Comparison of ENCODE assay signal across 9 mouse cellular contexts in the genomic region with DNA sequence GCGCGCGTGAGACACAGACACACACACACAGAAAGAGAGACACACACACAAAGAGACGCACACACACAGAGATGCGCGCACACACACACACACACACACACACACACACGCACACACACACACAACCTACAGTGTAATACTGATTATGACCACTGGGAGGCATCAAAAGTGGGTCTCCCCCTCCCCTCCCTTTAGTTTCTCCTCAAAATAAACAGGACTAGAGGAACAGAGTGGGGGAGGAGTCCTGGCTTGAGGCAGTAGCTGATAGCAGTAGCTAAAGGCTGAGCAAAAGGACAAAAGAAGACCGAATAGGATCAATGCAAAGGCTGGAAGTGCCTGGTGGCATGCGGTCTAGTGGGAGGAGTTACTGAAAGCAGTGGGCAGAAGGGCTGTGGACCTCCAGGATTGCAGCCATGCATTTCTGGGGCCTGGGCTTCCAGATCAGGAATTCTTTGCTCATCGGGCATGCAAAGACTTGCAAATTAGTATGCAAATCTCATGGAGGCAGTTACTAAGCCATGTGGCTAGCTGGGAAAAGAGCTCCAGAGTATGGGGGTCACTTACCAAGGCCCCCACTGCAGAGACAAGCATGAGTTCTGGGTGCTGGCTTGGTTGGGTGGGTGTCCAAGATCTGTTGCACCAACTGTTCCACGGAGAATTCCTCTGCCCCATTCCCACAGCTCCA. TPM values are rescaled to one million over a fixed set of nuclear protein-coding genes. Genes with fewer than 3 reads are reported as not detected.
DNase-seq lines count a peak whose midpoint lies in the region; ATAC-seq and TF ChIP-seq lines count a peak whose summit lies in the region.
"Had no signal": no experiment of that assay in that cellular context is flagged by ENCODE, and none has a peak within 500 bp of the region (broad histone marks: within the 10 kb centered on the region; RNA-seq: fewer than 3 reads in every experiment).

No protein-coding gene starts in this region.

- H3K27ac ChIP-seq in kidney, embryonic 16.5 days (ENCODE audit: low read length): 0 out of 2 replicates have a peak overlapping the region, but pooled peaks have one; percentile 3
- peak overlapping the region; percentile 50; the same call in 1 of the 2 replicates for H3K27ac ChIP-seq in ES-E14 (ENCODE audit: insufficient read depth, low read depth, low read length, poor library complexity, severe bottlenecking)
- peak overlapping the region; percentile 59; the same call in 1 of the 2 replicates for H3K27ac ChIP-seq in hindbrain, postnatal 0 days

- H3K27me3 ChIP-seq in kidney, embryonic 16.5 days (ENCODE audit: insufficient read depth, low read length): no peaks in the 10 kb centered on the region
- no peaks in the 10 kb centered on the region for H3K27me3 ChIP-seq in hindbrain, postnatal 0 days (ENCODE audit: insufficient read depth, low read length)

- H3K4me2 ChIP-seq in kidney, embryonic 16.5 days (replicated peaks; ENCODE audit: low read depth, low read length): no peak overlapping the region
- no peak overlapping the region for H3K4me2 ChIP-seq in hindbrain, postnatal 0 days (ENCODE audit: low read depth, low read length)

- in situ Hi-C loops in ES-E14 (cut with MboI; ENCODE audit: low sequenced_read_pairs in 2 of 2, unreplicated experiment in 2 of 2): no loop called here

- ATAC-seq in kidney, embryonic 16.5 days (ENCODE audit: low FRiP score, low TSS enrichment): 0 out of 2 replicates have a peak, but pooled peaks have one; percentile 47
- ATAC-seq in hindbrain, postnatal 0 days: peak; percentile 89
- ATAC-seq in erythroblast, adult 5-6 weeks (replicated peaks; ENCODE audit: low FRiP score, poor library complexity, severe bottlenecking): no peak

- no peak overlapping the region for H3K4me3 ChIP-seq in kidney, embryonic 16.5 days (ENCODE audit: low read length)
- 0 out of 4 replicates have a peak overlapping the region, but pooled peaks of 1 of the 2 experiments have one; percentile 0 for H3K4me3 ChIP-seq in ES-E14 (ENCODE audit: insufficient read depth in 1 of 2, low read depth in 1 of 2, low read length in 2 of 2, poor library complexity in 1 of 2, severe bottlenecking in 1 of 2)
- H3K4me3 ChIP-seq in hindbrain, postnatal 0 days (ENCODE audit: low read length): no peak overlapping the region

- peak; percentile 93 for TF ChIP-seq CTCF in hindbrain, postnatal 0 days (IDR thresholded peaks at IDR 0.05; ENCODE audit: low read depth)

- DNase-seq in kidney, adult 11 months: no peak
- DNase-seq in ES-E14 (ENCODE audit: low read depth, low spot score): peak; percentile 85
- DNase-seq in embryo, embryonic 11.5 days (ENCODE audit: low read depth, low spot score): peak; percentile 44
- DNase-seq in hindbrain, postnatal 0 days (ENCODE audit: low spot score): peak; percentile 88
- DNase-seq in mesoderm, embryonic 11.5 days (ENCODE audit: low read depth, low spot score): peak; percentile 82
- no peak for DNase-seq in spleen, adult 12 weeks (ENCODE audit: low spot score)

- peaks cover 24% of the 10 kb centered on the region; the same call in 1 of the 2 replicates for H3K36me3 ChIP-seq in kidney, embryonic 16.5 days (ENCODE audit: insufficient read depth, low read length)
- H3K36me3 ChIP-seq in ES-E14 (ENCODE audit: control insufficient read depth, insufficient read depth, low read length, poor library complexity, severe bottlenecking): peaks cover 6% of the 10 kb centered on the region; the same call in 1 of the 2 replicates
- peaks cover 32% of the 10 kb centered on the region for H3K36me3 ChIP-seq in hindbrain, postnatal 0 days (ENCODE audit: insufficient read depth, low read length)

- 30% methylated on average over 11 of the region's 11 CpGs for WGBS in kidney, embryonic 16.5 days
- WGBS in hindbrain, postnatal 0 days: 11% methylated on average over 11 of the region's 11 CpGs

- no peaks in the 10 kb centered on the region for H3K9me3 ChIP-seq in kidney, embryonic 16.5 days (ENCODE audit: low read length)
- no peaks in the 10 kb centered on the region for H3K9me3 ChIP-seq in ES-E14 (ENCODE audit: control insufficient read depth, insufficient read depth, low read depth, low read length)
- H3K9me3 ChIP-seq in hindbrain, postnatal 0 days (ENCODE audit: low read length): no peaks in the 10 kb centered on the region

- H3K9ac ChIP-seq in kidney, embryonic 16.5 days (replicated peaks; ENCODE audit: low read length): no peak overlapping the region
- 0 out of 2 replicates have a peak overlapping the region, but pooled peaks have one; percentile 69 for H3K9ac ChIP-seq in ES-E14 (ENCODE audit: insufficient read depth, low read depth, low read length, poor library complexity, severe bottlenecking)
- H3K9ac ChIP-seq in hindbrain, postnatal 0 days (replicated peaks; ENCODE audit: low read length): no peak overlapping the region

- H3K4me1 ChIP-seq in kidney, embryonic 16.5 days (ENCODE audit: insufficient read depth, low read length): peaks cover 12% of the 10 kb centered on the region
- peaks cover 5 to 24% of the 10 kb centered on the region in 2 experiments; a peak in 3 of 4 replicates for H3K4me1 ChIP-seq in ES-E14 (ENCODE audit: control insufficient read depth in 2 of 2, insufficient read depth in 2 of 2, low read length in 2 of 2, poor library complexity in 1 of 2)
- peaks cover 14% of the 10 kb centered on the region; the same call in 1 of the 2 replicates for H3K4me1 ChIP-seq in hindbrain, postnatal 0 days (ENCODE audit: insufficient read depth, low read length)

TF ChIP-seq in ES-E14, 5 proteins besides CTCF, POLR2A, EP300 and RAD21:
- TF ChIP-seq MAFK (IDR thresholded peaks at IDR 0.05; ENCODE audit: insufficient read depth, low read depth, low read length) (no peak), HCFC1 (IDR thresholded peaks at IDR 0.05; ENCODE audit: borderline replicate concordance, insufficient read depth, low read length) (no peak), ZNF384 (IDR thresholded peaks at IDR 0.05; ENCODE audit: low read depth, low read length) (no peak), ZC3H11A (IDR thresholded peaks at IDR 0.05; ENCODE audit: borderline replicate concordance, low read depth, low read length) (no peak), CHD2 (IDR thresholded peaks at IDR 0.05; ENCODE audit: low read depth, low read length) (no peak)

RNA-seq across cellular contexts. Expression of a gene that starts 5.9 kb away (rescaled TPM):
- 12.7 and 17.0 TPM in 2 replicates for polyA plus RNA-seq in kidney, embryonic 16.5 days (2015; fragmentation: Nextera tagmentation; extraction: Ambion mirVana)
- total RNA-seq in ES-E14 (2012; rRNA removed): 3.9 and 5.6 TPM in 2 replicates
- 23.2 and 26.7 TPM in 2 replicates for total RNA-seq in hindbrain, postnatal 0 days (2014; rRNA removed)
- 24.5 and 24.6 TPM in 2 replicates for polyA plus RNA-seq in hindbrain, postnatal 0 days (2015; fragmentation: Nextera tagmentation; extraction: Ambion mirVana)
- 2.9 and 5.4 TPM in 2 replicates for total RNA-seq in erythroblast, adult 5-6 weeks (2015; ENCODE audit: low replicate concordance)
- 0.77 and 1.5 TPM in 2 replicates for total RNA-seq in erythroblast, adult 5-6 weeks (2017; ENCODE audit: low replicate concordance)

RNA-seq across cellular contexts. Expression of a gene that starts 12.8 kb away (rescaled TPM):
- 206 and 209 TPM in 2 replicates for polyA plus RNA-seq in kidney, embryonic 16.5 days (2015; fragmentation: Nextera tagmentation; extraction: Ambion mirVana)
- total RNA-seq in ES-E14 (2012; rRNA removed): 68.0 and 74.5 TPM in 2 replicates
- total RNA-seq in hindbrain, postnatal 0 days (2014; rRNA removed): 31.9 and 43.1 TPM in 2 replicates
- 138 and 142 TPM in 2 replicates for polyA plus RNA-seq in hindbrain, postnatal 0 days (2015; fragmentation: Nextera tagmentation; extraction: Ambion mirVana)
- 10.6 and 31.3 TPM in 2 replicates for total RNA-seq in erythroblast, adult 5-6 weeks (2015; ENCODE audit: low replicate concordance)
- total RNA-seq in erythroblast, adult 5-6 weeks (2017; ENCODE audit: low replicate concordance): 21.4 and 25.6 TPM in 2 replicates

RNA-seq across cellular contexts. Expression of a gene that starts 17.9 kb away (rescaled TPM):
- 1.3 and 1.6 TPM in 2 replicates for polyA plus RNA-seq in kidney, embryonic 16.5 days (2015; fragmentation: Nextera tagmentation; extraction: Ambion mirVana)
- 0.48 and 1.2 TPM in 2 replicates for total RNA-seq in ES-E14 (2012; rRNA removed)
- 0.72 and 0.94 TPM in 2 replicates for total RNA-seq in hindbrain, postnatal 0 days (2014; rRNA removed)
- polyA plus RNA-seq in hindbrain, postnatal 0 days (2015; fragmentation: Nextera tagmentation; extraction: Ambion mirVana): 2.3 and 3.1 TPM in 2 replicates
- not detected in 2 replicates for total RNA-seq in erythroblast, adult 5-6 weeks (2015; ENCODE audit: low replicate concordance)
- total RNA-seq in erythroblast, adult 5-6 weeks (2017; ENCODE audit: low replicate concordance): not detected in 2 replicates
- total RNA-seq: neutrophil, adult 5-6 weeks had no signal

RNA-seq across cellular contexts. Expression of a gene that starts 18.3 kb away (rescaled TPM):
- polyA plus RNA-seq in kidney, embryonic 16.5 days (2015; fragmentation: Nextera tagmentation; extraction: Ambion mirVana): 2.5 and 3.5 TPM in 2 replicates
- 25.3 and 29.2 TPM in 2 replicates for total RNA-seq in ES-E14 (2012; rRNA removed)
- 27.3 and 31.5 TPM in 2 replicates for total RNA-seq in hindbrain, postnatal 0 days (2014; rRNA removed)
- 1.7 and 1.9 TPM in 2 replicates for polyA plus RNA-seq in hindbrain, postnatal 0 days (2015; fragmentation: Nextera tagmentation; extraction: Ambion mirVana)
- total RNA-seq in erythroblast, adult 5-6 weeks (2015; ENCODE audit: low replicate concordance): 0.58 and 1.3 TPM in 2 replicates
- total RNA-seq in erythroblast, adult 5-6 weeks (2017; ENCODE audit: low replicate concordance): 2.4 and 2.8 TPM in 2 replicates

RNA-seq across cellular contexts. Expression of a gene that starts 25.0 kb away (rescaled TPM):
- polyA plus RNA-seq in kidney, embryonic 16.5 days (2015; fragmentation: Nextera tagmentation; extraction: Ambion mirVana): 23.1 and 28.0 TPM in 2 replicates
- total RNA-seq in ES-E14 (2012; rRNA removed): 21.1 and 31.7 TPM in 2 replicates
- 12.4 and 17.7 TPM in 2 replicates for total RNA-seq in hindbrain, postnatal 0 days (2014; rRNA removed)
- 5.9 and 8.3 TPM in 2 replicates for polyA plus RNA-seq in hindbrain, postnatal 0 days (2015; fragmentation: Nextera tagmentation; extraction: Ambion mirVana)
- 1.5 and 2.9 TPM in 2 replicates for total RNA-seq in erythroblast, adult 5-6 weeks (2015; ENCODE audit: low replicate concordance)
- 3.3 and 6.0 TPM in 2 replicates for total RNA-seq in erythroblast, adult 5-6 weeks (2017; ENCODE audit: low replicate concordance)

Comparison
In these comparisons a context has a peak if more than half of its experiments do, and no peak if none do; other contexts are left out.
1. H3K27ac ChIP-seq: peak in every context shown above with its lines; median percentile 59 in hindbrain, postnatal 0 days; 50 in ES-E14; 3 in kidney, embryonic 16.5 days.
2. DNase-seq: peak in ES-E14 (single experiment), embryo, embryonic 11.5 days (single experiment), hindbrain, postnatal 0 days (single experiment) and mesoderm, embryonic 11.5 days (single experiment); none in kidney, adult 11 months (single experiment) and spleen, adult 12 weeks (single experiment).